Mouse (Mus musculus) liver, embryonic 14.5 days (tissue): ENCODE measurements around the gene Syt5. TPM values are rescaled to one million over a fixed set of nuclear protein-coding genes. Genes with fewer than 3 reads are reported as not detected.

Experiments used
- ATAC-seq: fragments of 200-750 bp; cut with Nextera tagmentation; 2 replicates; pipeline ENCODE4 v1.8.0; 2017; ENCODE audit warnings: moderate number of reproducible peaks, mild to moderate bottlenecking, moderate library complexity; ENCODE audit not compliant: insufficient read depth
- DNase-seq, 3 experiments: peaks; one replicate each; pipeline ENCODE4 v3.0.0-alpha.2; 2012 to 2013; ENCODE audit warnings: low read depth in 3 of 3, low spot score in 3 of 3
- H3K27ac ChIP-seq: fragments of 300-500 bp; sonication (generic); 2 replicates; pipeline ENCODE4 v1.5.1; 2014; ENCODE audit warnings: moderate library complexity, mild to moderate bottlenecking, control low read depth, inconsistent platforms
- H3K27me3 ChIP-seq: fragments of 300-500 bp; sonication (generic); 2 replicates; pipeline ENCODE4 v1.6.1; 2014; ENCODE audit warnings: mild to moderate bottlenecking, low read length, moderate library complexity; ENCODE audit not compliant: control insufficient read depth, insufficient read depth
- H3K36me3 ChIP-seq: fragments of 300-500 bp; sonication (generic); replicated peaks from 2 replicates; pipeline ENCODE4 v1.6.1; 2014; ENCODE audit warnings: low read depth; ENCODE audit not compliant: control insufficient read depth, insufficient read depth
- H3K4me1 ChIP-seq, 2 experiments: fragments of 200-500 bp in 1 of 2; fragments of 300-500 bp in 1 of 2; sonication (generic) in 1 of 2; replicated peaks; 2 replicates each; pipeline ENCODE4 v1.6.1; 2012 to 2014; ENCODE audit warnings: antibody characterized with exemption in 1 of 2, inconsistent platforms in 1 of 2, low read length in 1 of 2; ENCODE audit not compliant: control insufficient read depth in 2 of 2, insufficient read depth in 2 of 2
- H3K4me2 ChIP-seq: fragments of 300-500 bp; sonication (generic); 2 replicates; pipeline ENCODE4 v1.6.1; 2014; ENCODE audit warnings: low read depth, mild to moderate bottlenecking, control low read depth, moderate library complexity
- H3K4me3 ChIP-seq, 2 experiments: fragments of 200-500 bp in 1 of 2; fragments of 300-500 bp in 1 of 2; sonication (generic) in 1 of 2; 2 replicates each; pipeline ENCODE4 v1.5.1; 2012 to 2014; ENCODE audit warnings: low read depth in 2 of 2, low read length in 2 of 2, mild to moderate bottlenecking in 2 of 2, control low read depth in 1 of 2, inconsistent platforms in 1 of 2, moderate library complexity in 1 of 2; ENCODE audit not compliant: insufficient read depth in 1 of 2
- H3K9ac ChIP-seq: fragments of 300-500 bp; sonication (generic); replicated peaks from 2 replicates; pipeline ENCODE4 v1.6.1; 2014; ENCODE audit warnings: mild to moderate bottlenecking, control low read depth, moderate library complexity
- H3K9me3 ChIP-seq: fragments of 300-500 bp; sonication (generic); 2 replicates; pipeline ENCODE4 v1.6.1; 2016; ENCODE audit warnings: low read length, mixed read lengths; ENCODE audit not compliant: control insufficient read depth
- CTCF ChIP-seq: IDR thresholded peaks from 2 replicates; pipeline ENCODE4 v1.5.1; 2016; ENCODE audit warnings: antibody characterized with exemption, low read depth, control low read depth
- EP300 ChIP-seq: IDR thresholded peaks from 2 replicates; pipeline ENCODE4 v1.6.1; 2016; ENCODE audit warnings: antibody characterized with exemption, low read depth
- WGBS: fragments of 180-500 bp; shearing (Covaris S2); extraction: QIAGEN DNeasy Blood & Tissue Kit; methylation state at CpG from one replicate; pipeline ENCODE4 v1.1.7; 2014; ENCODE audit not compliant: insufficient replicate concordance; 5-methylcytosine and 5-hydroxymethylcytosine counted together
- polyA plus RNA-seq, 2 experiments: library from polyadenylated mRNA; depleted of rRNA in 1 of 2; stranded (reverse) in 1 of 2; unstranded in 1 of 2; fragments of >200 nt; fragmentation: Nextera tagmentation in 1 of 2; extraction: Ambion mirVana in 1 of 2; gene quantifications; 2 replicates each; pipeline versions ENCODE4 v1.2.1 to v1.2.3; 2012 to 2014

The Syt5 gene
- polyA plus RNA-seq, 2 experiments, result 0.22 to 0.81 TPM

- Histone ChIP-seq H3K36me3 (no peaks in the 10 kb centered on the region), H3K4me3 (no peak overlapping the region), H3K4me1 (peaks cover 0 to 9% of the 10 kb centered on the region in 2 experiments; a peak in 2 of 4 replicates), H3K9me3 (no peaks in the 10 kb centered on the region), H3K4me2 (no peak overlapping the region), H3K9ac (no peak overlapping the region), H3K27me3 (peaks cover 3% of the 10 kb centered on the region), H3K27ac (no peak overlapping the region)
- 22% methylated on average over 6 of the region's 6 CpGs for WGBS
- no peak for DNase-seq
- ATAC-seq, result no peak
- TF ChIP-seq EP300 (no peak), CTCF (no peak)
Observed at GRCm38 (mm10) chr7:4522292-4522691, 25.0 kb downstream of the Syt5 start.

DNA sequence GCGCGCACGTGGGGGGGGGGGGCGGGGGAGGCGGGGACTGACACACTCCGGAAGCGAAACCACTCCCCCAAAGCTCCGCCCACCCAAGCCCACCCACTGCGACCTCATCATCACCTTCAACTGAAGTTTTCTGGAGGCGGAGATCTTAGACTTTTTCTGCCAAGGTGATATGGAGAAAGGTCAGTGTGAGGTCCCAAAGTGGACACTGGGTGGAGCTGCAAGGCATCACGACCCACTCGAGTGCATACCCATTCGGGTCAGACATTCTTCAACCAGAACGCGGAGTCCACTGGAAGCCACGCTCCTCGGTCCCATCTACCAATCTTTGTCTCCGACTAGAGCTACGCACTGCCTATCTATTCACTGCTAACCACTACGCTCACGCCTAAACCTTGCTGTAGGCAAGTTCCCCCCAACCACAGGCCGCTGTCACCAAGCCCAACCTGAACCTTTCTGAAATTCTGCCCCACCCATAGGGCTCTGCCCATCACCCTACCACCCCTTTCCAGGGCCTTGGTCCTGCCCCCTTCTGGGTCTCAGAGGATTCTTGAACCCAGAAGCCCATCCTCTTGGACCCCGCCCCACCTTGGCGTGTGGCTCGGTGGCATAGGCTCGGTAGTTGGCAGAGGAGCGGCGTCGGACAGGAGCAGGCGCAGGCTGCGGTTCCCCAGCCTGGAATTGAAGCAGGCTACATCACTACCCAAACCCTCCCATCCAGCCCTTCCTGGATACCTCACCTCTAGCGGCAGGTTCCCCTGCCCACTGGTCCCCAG lies 25.9 kb downstream of the Syt5 start:
- TF ChIP-seq EP300, result no peak
- TF ChIP-seq CTCF, result no peak
- Histone ChIP-seq H3K9me3 (no peaks in the 10 kb centered on the region), H3K9ac (no peak overlapping the region), H3K4me2 (peak overlapping the region; percentile 26), H3K36me3 (no peaks in the 10 kb centered on the region), H3K4me1 (peaks cover 0 to 13% of the 10 kb centered on the region in 2 experiments; a peak in 2 of 4 replicates), H3K27ac (no peak overlapping the region), H3K4me3 (0 out of 4 replicates have a peak overlapping the region, but pooled peaks of 1 of the 2 experiments have one; percentile 4), H3K27me3 (peaks cover 3% of the 10 kb centered on the region)
- ATAC-seq (no peak), DNase-seq (no peak)
- 26% methylated on average over 32 of the region's 32 CpGs for WGBS

- WGBS, result 26% methylated on average over 1 of the region's 1 CpGs
- no peak for ATAC-seq
- no peak overlapping the region for H3K27ac ChIP-seq
- TF ChIP-seq EP300 (no peak), CTCF (no peak)
- H3K4me1 ChIP-seq, result peaks cover 0 to 8% of the 10 kb centered on the region in 2 experiments; a peak in 2 of 4 replicates
- no peaks in the 10 kb centered on the region for H3K9me3 ChIP-seq
- H3K4me2 ChIP-seq, result no peak overlapping the region
- H3K27me3 ChIP-seq, result peaks cover 3% of the 10 kb centered on the region
- DNase-seq, result no peak
- H3K36me3 ChIP-seq, result no peaks in the 10 kb centered on the region
- no peak overlapping the region for H3K9ac ChIP-seq
- no peak overlapping the region for H3K4me3 ChIP-seq
Observed at GRCm38 (mm10) chr7:4518487-4518886, 28.9 kb downstream of the Syt5 start.

GRCm38 (mm10) chr7:4516332-4517050 lies 30.9 kb downstream of the Syt5 start, which contains the start of gene Tnnt1:
Gene Tnnt1 (minus strand): TSS chr7:4516382.
- H3K36me3 ChIP-seq, result no peaks in the 10 kb centered on the region
- no peaks in the 10 kb centered on the region for H3K9me3 ChIP-seq
- H3K4me1 ChIP-seq, result peaks cover 0 to 8% of the 10 kb centered on the region in 2 experiments; a peak in 2 of 4 replicates
- no peak within 1 kb of the TSS for H3K4me3 ChIP-seq
- ATAC-seq (no peak), DNase-seq (no peak)
- 25% methylated on average over 4 of the region's 4 CpGs for WGBS
- peaks cover 3% of the 10 kb centered on the region; the same call in 1 of the 2 replicates for H3K27me3 ChIP-seq
- no peak within 1 kb of the TSS for H3K27ac ChIP-seq
- H3K9ac ChIP-seq, result no peak within 1 kb of the TSS
- no peak within 1 kb of the TSS for H3K4me2 ChIP-seq
- TF ChIP-seq CTCF (no peak), EP300 (no peak)

DNA sequence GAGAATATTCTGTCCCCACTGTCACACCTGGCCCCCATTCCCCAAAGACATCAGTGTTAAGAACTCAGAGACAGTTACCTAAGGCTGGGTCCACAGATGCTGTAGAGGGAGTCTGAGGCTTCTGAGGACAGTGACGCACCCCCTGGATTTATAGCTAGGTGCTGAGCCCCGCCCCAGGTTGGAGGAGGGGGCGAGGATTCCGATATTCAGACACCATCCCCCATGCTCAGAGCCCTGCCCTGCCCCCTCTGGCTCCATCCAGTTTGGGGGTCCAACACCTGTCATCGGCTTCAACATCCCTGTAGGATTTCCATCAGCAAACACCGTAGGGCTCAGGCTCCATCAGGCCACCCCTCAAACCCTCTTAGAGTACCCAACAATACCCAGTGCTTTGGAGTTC lies 31.5 kb downstream of the Syt5 start:
- Histone ChIP-seq H3K27ac (no peak overlapping the region), H3K4me3 (no peak overlapping the region), H3K36me3 (no peaks in the 10 kb centered on the region), H3K4me2 (no peak overlapping the region), H3K9ac (no peak overlapping the region), H3K4me1 (peaks cover 0 to 8% of the 10 kb centered on the region in 2 experiments; a peak in 2 of 4 replicates), H3K9me3 (no peaks in the 10 kb centered on the region), H3K27me3 (peaks cover under 1% of the 10 kb centered on the region; the same call in 1 of the 2 replicates)
- WGBS, result 61% methylated on average over 6 of the region's 6 CpGs
- no peak for DNase-seq
- ATAC-seq, result no peak
- no peak for TF ChIP-seq CTCF
- no peak for TF ChIP-seq EP300
